Mouse (Mus musculus) midbrain, embryonic 11.5 days (tissue): ENCODE results near the gene Pcdh7. TPM values are rescaled to one million over a fixed set of nuclear protein-coding genes. Genes with fewer than 3 reads are reported as not detected.

Experiments
- ATAC-seq: fragments of 200-750 bp; cut with Nextera tagmentation; 2 replicates; pipeline ENCODE4 v1.8.0; 2017; ENCODE audit warnings: moderate TSS enrichment, moderate library complexity; ENCODE audit not compliant: low FRiP score
- DNase-seq: peaks from one replicate; pipeline ENCODE4 v3.0.0; 2015; ENCODE audit warnings: low spot score; ENCODE audit errors: missing footprints
- H3K27ac ChIP-seq: fragments of 300-500 bp; sonication (generic); 2 replicates; pipeline ENCODE4 v1.5.1; 2014; ENCODE audit warnings: low read depth, low read length
- H3K27me3 ChIP-seq: fragments of 300-500 bp; sonication (generic); 2 replicates; pipeline ENCODE4 v1.6.1; 2014; ENCODE audit warnings: mild to moderate bottlenecking, low read length, moderate library complexity, mixed read lengths; ENCODE audit not compliant: control insufficient read depth, insufficient read depth
- H3K36me3 ChIP-seq: fragments of 300-500 bp; sonication (generic); 2 replicates; pipeline ENCODE4 v1.6.1; 2014; ENCODE audit warnings: mild to moderate bottlenecking, low read length, moderate library complexity, mixed read lengths; ENCODE audit not compliant: control insufficient read depth, insufficient read depth
- H3K4me1 ChIP-seq: fragments of 300-500 bp; sonication (generic); 2 replicates; pipeline ENCODE4 v1.6.1; 2014; ENCODE audit warnings: low read length; ENCODE audit not compliant: control insufficient read depth, insufficient read depth
- H3K4me2 ChIP-seq: fragments of 300-500 bp; sonication (generic); 2 replicates; pipeline ENCODE4 v1.6.1; 2014; ENCODE audit warnings: mild to moderate bottlenecking, moderate library complexity
- H3K4me3 ChIP-seq: fragments of 300-500 bp; sonication (generic); 2 replicates; pipeline ENCODE4 v1.5.1; 2014; ENCODE audit warnings: low read depth, low read length
- H3K9ac ChIP-seq: fragments of 300-500 bp; sonication (generic); 2 replicates; pipeline ENCODE4 v1.6.1; 2014; ENCODE audit warnings: low read length
- H3K9me3 ChIP-seq: fragments of 300-500 bp; sonication (generic); 2 replicates; pipeline ENCODE4 v1.6.1; 2016; ENCODE audit warnings: low read length; ENCODE audit not compliant: control insufficient read depth
- WGBS: fragments of 180-500 bp; shearing (Covaris S2); extraction: QIAGEN DNeasy Blood & Tissue Kit; methylation state at CpG from one replicate; pipeline ENCODE4 v1.1.7; 2014; 5-methylcytosine and 5-hydroxymethylcytosine counted together
- polyA plus RNA-seq: library from polyadenylated mRNA; unstranded; fragments of >200 nt; fragmentation: Nextera tagmentation; extraction: Ambion mirVana; gene quantifications from 2 replicates; pipeline ENCODE4 v1.2.1, GENCODE M21; 2014

The Pcdh7 gene
- polyA plus RNA-seq, 1 experiment from 2014 or later = 6.8 TPM

- H3K4me1 ChIP-seq = no peaks in the 10 kb centered on the region
- no peak overlapping the region for H3K9ac ChIP-seq
- no peak overlapping the region for H3K4me3 ChIP-seq
- WGBS = 72% methylated on average over 3 of the region's 3 CpGs
- H3K27me3 ChIP-seq = no peaks in the 10 kb centered on the region
- H3K27ac ChIP-seq = no peak overlapping the region
- DNase-seq (no peak), ATAC-seq (no peak)
- H3K9me3 ChIP-seq = no peaks in the 10 kb centered on the region
- H3K36me3 ChIP-seq = no peaks in the 10 kb centered on the region
- no peak overlapping the region for H3K4me2 ChIP-seq
Measured at GRCm38 (mm10) chr5:57847500-57847899, 129.7 kb downstream of the Pcdh7 start.

GRCm38 (mm10) chr5:57850111-57850510, 132.3 kb downstream of the Pcdh7 start:
- H3K4me1 ChIP-seq = no peaks in the 10 kb centered on the region
- 87% methylated on average over 2 of the region's 2 CpGs for WGBS
- H3K36me3 ChIP-seq = no peaks in the 10 kb centered on the region
- no peak for ATAC-seq
- no peak overlapping the region for H3K4me3 ChIP-seq
- H3K27me3 ChIP-seq = no peaks in the 10 kb centered on the region
- no peaks in the 10 kb centered on the region for H3K9me3 ChIP-seq
- no peak overlapping the region for H3K9ac ChIP-seq
- H3K4me2 ChIP-seq = no peak overlapping the region
- H3K27ac ChIP-seq = no peak overlapping the region
- no peak for DNase-seq

GRCm38 (mm10) chr5:57857316-57857715, 139.5 kb downstream of the Pcdh7 start:
- H3K9ac ChIP-seq = no peak overlapping the region
- H3K27ac ChIP-seq = no peak overlapping the region
- no peaks in the 10 kb centered on the region for H3K4me1 ChIP-seq
- no peak overlapping the region for H3K4me2 ChIP-seq
- 81% methylated on average over 3 of the region's 3 CpGs for WGBS
- ATAC-seq (no peak), DNase-seq (no peak)
- no peak overlapping the region for H3K4me3 ChIP-seq
- no peaks in the 10 kb centered on the region for H3K36me3 ChIP-seq
- H3K27me3 ChIP-seq = no peaks in the 10 kb centered on the region
- H3K9me3 ChIP-seq = no peaks in the 10 kb centered on the region

GRCm38 (mm10) chr5:57864254-57864653, 146.5 kb downstream of the Pcdh7 start:
- Histone ChIP-seq H3K27me3 (no peaks in the 10 kb centered on the region), H3K4me2 (no peak overlapping the region), H3K27ac (no peak overlapping the region), H3K36me3 (no peaks in the 10 kb centered on the region), H3K9ac (no peak overlapping the region), H3K9me3 (no peaks in the 10 kb centered on the region), H3K4me1 (0 out of 2 replicates have a peak, but pooled peaks cover 2% of the 10 kb centered on the region), H3K4me3 (no peak overlapping the region)
- DNase-seq (no peak), ATAC-seq (no peak)
- WGBS = 91% methylated on average over 3 of the region's 3 CpGs

DNA sequence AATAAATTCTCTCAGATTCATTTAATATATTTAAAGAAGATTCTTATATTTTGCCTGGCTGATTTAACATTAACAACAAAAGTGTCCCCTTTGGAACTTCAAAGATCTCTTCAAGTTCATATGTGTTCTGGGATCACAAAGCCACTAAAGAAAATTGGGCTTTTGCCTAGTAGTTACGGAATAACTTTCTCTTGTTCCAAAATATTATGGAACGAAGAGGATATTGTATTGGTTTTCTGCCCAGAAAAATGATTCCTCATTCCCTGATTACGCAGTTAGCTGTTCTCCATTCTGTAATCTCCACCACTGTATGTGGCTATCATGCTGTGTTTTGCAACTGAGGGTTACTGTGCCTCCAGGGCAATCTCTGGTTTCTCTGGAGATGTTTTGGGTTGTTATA, 147.5 kb downstream of the Pcdh7 start:
- 92% methylated on average over 3 of the region's 3 CpGs for WGBS
- H3K4me3 ChIP-seq = no peak overlapping the region

GRCm38 (mm10) chr5:57866097-57866496, 148.3 kb downstream of the Pcdh7 start:
- DNase-seq = no peak
- Histone ChIP-seq H3K9ac (no peak overlapping the region), H3K4me1 (0 out of 2 replicates have a peak, but pooled peaks cover 2% of the 10 kb centered on the region), H3K9me3 (no peaks in the 10 kb centered on the region), H3K27me3 (no peaks in the 10 kb centered on the region), H3K4me2 (no peak overlapping the region), H3K27ac (no peak overlapping the region), H3K4me3 (no peak overlapping the region), H3K36me3 (no peaks in the 10 kb centered on the region)
- WGBS = 86% methylated on average over 1 of the region's 1 CpGs
- ATAC-seq = no peak

More for the DNA sequence above, 147.5 kb downstream of the Pcdh7 start:
- Histone ChIP-seq H3K36me3 (no peaks in the 10 kb centered on the region), H3K27me3 (no peaks in the 10 kb centered on the region), H3K9me3 (no peaks in the 10 kb centered on the region), H3K4me2 (no peak overlapping the region), H3K27ac (no peak overlapping the region), H3K9ac (no peak overlapping the region), H3K4me1 (0 out of 2 replicates have a peak, but pooled peaks cover 2% of the 10 kb centered on the region)
- ATAC-seq = no peak
- DNase-seq = no peak

- Histone ChIP-seq H3K27ac (no peak overlapping the region), H3K4me1 (0 out of 2 replicates have a peak, but pooled peaks cover 2% of the 10 kb centered on the region), H3K9ac (no peak overlapping the region), H3K9me3 (no peaks in the 10 kb centered on the region), H3K27me3 (no peaks in the 10 kb centered on the region), H3K4me3 (no peak overlapping the region), H3K36me3 (no peaks in the 10 kb centered on the region), H3K4me2 (no peak overlapping the region)
- WGBS = 87% methylated on average over 2 of the region's 2 CpGs
- ATAC-seq (no peak), DNase-seq (no peak)
Measured at GRCm38 (mm10) chr5:57867906-57868305, 150.1 kb downstream of the Pcdh7 start.

GRCm38 (mm10) chr5:57868702-57869101, 150.9 kb downstream of the Pcdh7 start:
- Histone ChIP-seq H3K4me2 (no peak overlapping the region), H3K9ac (no peak overlapping the region), H3K36me3 (no peaks in the 10 kb centered on the region), H3K4me1 (0 out of 2 replicates have a peak, but pooled peaks cover 2% of the 10 kb centered on the region), H3K27ac (no peak overlapping the region), H3K9me3 (no peaks in the 10 kb centered on the region), H3K27me3 (no peaks in the 10 kb centered on the region), H3K4me3 (no peak overlapping the region)
- ATAC-seq (no peak), DNase-seq (no peak)
- 56% methylated on average over 4 of the region's 4 CpGs for WGBS

GRCm38 (mm10) chr5:57870727-57871126, 153.0 kb downstream of the Pcdh7 start:
- H3K9me3 ChIP-seq = no peaks in the 10 kb centered on the region
- no peak overlapping the region for H3K9ac ChIP-seq
- H3K4me3 ChIP-seq = no peak overlapping the region
- no peak overlapping the region for H3K27ac ChIP-seq
- H3K27me3 ChIP-seq = no peaks in the 10 kb centered on the region
- 76% methylated on average over 1 of the region's 1 CpGs for WGBS
- no peak overlapping the region for H3K4me2 ChIP-seq
- H3K36me3 ChIP-seq = no peaks in the 10 kb centered on the region
- ATAC-seq = no peak
- DNase-seq = no peak
- 0 out of 2 replicates have a peak, but pooled peaks cover 2% of the 10 kb centered on the region for H3K4me1 ChIP-seq

DNA sequence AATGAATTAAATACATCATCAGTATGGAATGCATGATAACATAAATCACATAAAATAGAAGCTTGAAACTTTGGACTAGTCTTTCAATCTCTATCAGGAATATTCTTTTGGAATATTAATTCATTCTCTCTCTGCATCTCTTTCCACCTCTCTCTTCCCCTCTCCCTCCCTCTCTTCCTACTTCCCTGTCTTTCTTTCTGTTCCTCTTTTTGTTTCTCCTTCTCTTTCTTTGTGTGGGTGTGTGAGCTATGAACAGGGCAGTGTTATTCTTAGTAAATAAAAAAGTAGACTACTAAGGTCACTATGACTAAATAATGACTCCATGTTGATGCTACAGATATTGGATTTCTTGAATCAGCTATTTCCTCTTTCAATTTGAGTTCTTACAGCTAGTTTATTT, 167.2 kb downstream of the Pcdh7 start:
- H3K9ac ChIP-seq = no peak overlapping the region
- ATAC-seq (no peak), DNase-seq (no peak)
- no peaks in the 10 kb centered on the region for H3K4me1 ChIP-seq
- H3K27me3 ChIP-seq = no peaks in the 10 kb centered on the region
- H3K9me3 ChIP-seq = no peaks in the 10 kb centered on the region
- no peak overlapping the region for H3K27ac ChIP-seq
- H3K4me3 ChIP-seq = no peak overlapping the region
- H3K4me2 ChIP-seq = no peak overlapping the region
- H3K36me3 ChIP-seq = no peaks in the 10 kb centered on the region
